Mouse (Mus musculus): ENCODE data around the gene Ctnnbl1.

Gene Ctnnbl1

DNA sequence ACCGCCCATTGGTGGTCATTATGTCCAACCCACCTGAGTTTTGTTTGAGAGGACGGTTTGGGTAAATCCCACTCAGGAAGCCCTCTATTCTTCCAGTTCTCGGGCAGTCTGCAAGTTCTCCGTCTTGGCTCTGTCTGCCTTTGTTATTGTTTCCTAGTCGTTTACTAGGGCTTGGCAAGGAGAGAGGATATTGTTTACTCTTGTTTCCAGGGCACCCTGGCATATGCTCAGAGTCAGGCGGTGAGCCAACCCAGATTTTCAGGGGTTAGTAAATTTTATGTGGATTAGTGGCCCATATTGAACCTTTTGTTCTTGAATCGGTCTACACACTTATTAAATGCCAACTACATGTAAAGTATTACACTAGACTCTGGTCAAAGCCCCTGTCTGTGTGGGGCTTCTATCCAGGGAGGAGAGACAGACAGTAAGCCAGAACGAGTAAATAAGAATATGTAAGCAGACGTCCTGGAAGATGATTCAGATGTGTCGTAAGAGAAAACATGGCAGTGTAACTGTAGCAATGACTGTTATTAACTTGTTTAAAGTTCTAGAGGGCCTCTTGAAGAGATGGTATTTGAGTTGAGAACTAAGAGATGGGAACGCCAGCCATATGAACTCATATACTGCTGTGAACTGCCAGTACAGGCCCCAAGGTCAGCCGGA is 13.9 kb downstream of the Ctnnbl1 start:
- DNase-seq (ENCODE audit: low spot score in 2 of 2), result no peak

DNA sequence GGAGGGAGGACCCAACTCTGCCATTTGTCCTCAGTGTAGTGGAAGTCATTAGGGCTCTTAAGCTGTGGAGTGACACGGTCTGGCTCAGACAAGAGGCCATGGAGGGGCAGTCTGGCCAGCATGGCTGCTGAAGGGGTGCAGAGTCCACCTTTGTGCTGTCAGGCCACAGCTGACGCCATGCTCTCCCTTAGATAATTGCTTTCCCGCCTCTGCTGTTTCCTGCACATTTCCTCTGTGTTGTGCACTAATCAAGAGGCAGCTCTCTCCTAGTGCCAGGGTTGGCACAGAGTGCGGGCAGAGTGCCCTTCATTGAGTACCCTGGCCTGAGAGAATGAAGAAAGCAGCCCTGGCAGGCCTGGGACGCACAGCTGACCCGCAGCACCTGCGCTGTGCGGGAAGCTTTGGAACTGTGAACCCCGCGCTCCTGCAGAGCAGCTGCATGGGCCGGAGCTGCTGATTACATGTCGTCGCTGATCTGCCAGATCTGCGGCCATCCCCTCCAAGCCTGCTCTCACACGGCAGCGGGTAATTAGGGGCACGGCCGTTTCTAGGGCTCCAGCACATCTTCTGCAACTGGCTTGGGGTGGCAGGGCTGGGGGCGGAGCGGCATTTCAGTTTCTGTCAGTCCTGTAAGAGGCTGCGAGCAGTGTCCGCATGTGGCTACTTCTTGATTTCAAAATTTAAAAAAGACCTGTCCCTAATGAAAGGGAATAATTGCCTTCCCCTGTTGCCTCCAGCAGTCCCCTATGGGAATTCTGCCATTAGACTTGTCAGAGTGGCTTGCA is 14.6 kb downstream of the Ctnnbl1 start:
- no peak for DNase-seq (ENCODE audit: low spot score in 2 of 2)

DNA sequence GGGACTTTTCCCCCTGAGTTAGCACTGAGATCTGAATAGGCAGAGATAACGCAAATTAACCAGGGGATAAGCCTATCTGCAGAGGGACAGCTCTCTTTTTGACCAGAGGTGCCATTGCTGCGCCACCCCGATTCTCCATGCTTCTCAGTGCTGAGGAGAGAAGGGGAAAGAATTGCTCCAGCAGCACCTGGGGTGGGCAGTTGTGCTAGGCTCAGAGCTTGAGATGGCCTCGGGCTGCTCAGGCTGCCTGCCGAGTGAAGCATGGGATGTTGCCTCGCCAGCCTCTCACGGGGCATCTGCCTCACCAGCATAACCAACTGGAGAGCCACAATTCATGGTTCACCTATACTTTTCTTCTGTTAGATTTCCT is 15.2 kb downstream of the Ctnnbl1 start:
- no peak for DNase-seq (ENCODE audit: low spot score in 2 of 2)

DNA sequence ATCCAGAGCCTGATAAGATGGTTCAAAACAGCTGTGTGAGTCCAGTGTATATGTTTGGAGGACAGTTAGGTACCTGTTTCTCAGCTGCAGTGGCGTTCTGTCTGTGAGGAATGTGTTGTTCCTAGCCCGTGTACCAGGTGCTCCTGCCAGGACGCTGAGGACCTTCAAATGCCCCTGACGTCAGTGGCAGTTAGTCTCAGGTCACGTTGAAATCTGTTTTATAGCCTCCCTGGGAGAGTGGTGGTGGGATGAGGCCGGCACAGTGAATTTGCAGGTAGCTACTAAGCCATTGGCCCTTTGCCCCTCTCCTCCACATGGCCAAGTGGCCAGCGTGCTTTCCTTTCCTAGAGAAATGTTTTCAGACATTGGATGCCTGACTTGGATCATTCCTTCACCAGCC is 18.6 kb downstream of the Ctnnbl1 start:
- no peak for DNase-seq (ENCODE audit: low spot score in 2 of 2)

DNA sequence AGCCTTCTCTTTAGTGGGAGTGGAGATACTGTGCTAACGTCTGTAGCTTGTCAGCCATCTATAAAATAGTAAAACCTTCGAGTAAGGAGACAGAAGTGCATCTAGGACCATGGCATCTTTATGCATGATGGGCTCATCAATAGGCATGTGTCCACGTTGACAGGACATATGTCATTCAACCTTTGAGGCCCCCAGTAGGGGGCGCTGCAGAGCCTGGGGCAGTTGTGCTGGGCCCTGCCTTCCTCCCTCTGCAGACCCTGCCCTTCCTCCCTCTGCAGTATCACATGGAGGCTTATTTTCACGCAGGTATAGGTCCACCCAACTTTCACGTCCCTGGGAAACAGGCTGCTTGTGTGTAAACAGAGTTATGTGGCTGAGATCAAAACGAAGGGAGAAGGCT is 19.0 kb downstream of the Ctnnbl1 start:
- no peak for DNase-seq (ENCODE audit: low spot score in 2 of 2)

DNA sequence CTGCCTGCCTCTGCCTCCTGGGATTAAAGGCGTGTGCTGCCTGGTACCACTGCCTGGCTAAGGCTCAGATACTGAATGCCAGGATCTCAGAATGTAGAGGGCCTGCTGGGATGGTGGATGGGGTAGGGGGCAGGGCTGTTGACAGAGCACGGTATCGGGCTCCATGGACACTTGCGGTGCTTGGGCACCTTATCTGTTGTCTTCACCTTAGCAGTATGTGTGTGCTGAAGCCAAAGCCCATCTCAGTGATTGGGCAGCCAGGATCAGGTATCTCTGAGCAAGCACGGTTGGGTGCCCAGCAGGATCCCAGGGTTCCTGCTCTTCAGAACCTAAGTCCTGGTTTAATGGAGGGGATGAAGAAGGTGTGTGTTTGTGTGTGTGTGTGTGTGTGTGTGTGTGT is 21.2 kb downstream of the Ctnnbl1 start:
- no peak for DNase-seq (ENCODE audit: low spot score in 2 of 2)

DNA sequence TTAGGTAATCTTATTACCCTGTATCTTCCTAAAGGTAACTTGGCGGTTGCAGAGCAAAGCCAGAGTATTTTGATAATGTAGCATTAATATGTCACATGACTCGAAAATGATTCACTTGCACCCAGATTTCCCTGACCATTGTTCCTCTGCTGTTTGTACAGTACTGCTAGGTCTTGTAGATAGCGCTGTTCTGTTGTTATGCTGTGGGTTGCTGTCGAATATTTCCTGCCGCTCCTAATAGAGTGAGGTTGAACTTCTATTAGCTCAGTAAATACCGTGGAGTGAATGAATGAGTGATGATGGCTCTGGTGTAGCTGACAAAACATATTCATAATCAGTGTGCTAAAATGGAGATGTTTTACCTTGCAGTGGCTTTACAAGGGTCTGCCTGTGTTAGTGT is 22.5 kb downstream of the Ctnnbl1 start:
- DNase-seq (ENCODE audit: low spot score in 2 of 2), result no peak

DNA sequence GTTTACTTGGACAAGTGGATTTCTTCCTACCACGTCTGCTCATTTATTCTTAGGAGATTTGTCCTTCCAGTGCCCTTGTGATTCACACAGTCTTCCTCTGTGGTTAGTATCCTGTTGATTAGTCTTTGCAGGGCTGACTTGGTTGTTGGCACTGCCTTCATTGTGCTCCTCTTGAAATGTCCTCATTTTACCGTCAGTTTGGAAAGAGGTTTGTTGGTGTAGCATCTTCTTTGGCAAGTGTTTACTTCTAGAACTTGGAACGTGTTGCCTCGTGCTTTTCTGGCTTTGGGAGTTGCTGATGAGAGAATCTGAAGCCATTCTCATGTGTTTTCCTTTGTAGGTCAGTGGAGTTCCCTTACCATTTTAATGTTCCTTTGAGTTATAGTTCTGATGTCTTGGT is 25.7 kb downstream of the Ctnnbl1 start:
- no peak for DNase-seq (ENCODE audit: low spot score in 2 of 2)

DNA sequence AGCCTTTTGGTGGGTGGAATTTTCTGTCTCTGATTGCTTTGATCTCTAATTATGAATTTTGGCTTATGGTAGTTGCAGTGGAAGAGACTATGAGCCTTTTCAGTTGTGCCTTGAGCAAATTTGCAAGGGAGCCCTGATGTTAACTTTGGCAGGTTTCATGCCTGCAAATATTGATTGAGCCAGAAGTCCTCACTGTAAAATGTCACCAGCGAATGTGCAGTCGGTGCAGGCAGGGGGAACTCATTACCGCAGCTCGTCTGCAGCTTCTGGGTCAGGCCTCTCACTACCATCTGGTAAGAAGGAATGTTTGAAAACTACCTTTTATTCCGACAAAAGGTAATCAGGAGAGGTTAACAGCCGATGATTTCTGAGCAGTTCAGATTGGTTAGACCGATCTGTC is 29.4 kb downstream of the Ctnnbl1 start:
- DNase-seq (ENCODE audit: low spot score in 2 of 2), result no peak

DNA sequence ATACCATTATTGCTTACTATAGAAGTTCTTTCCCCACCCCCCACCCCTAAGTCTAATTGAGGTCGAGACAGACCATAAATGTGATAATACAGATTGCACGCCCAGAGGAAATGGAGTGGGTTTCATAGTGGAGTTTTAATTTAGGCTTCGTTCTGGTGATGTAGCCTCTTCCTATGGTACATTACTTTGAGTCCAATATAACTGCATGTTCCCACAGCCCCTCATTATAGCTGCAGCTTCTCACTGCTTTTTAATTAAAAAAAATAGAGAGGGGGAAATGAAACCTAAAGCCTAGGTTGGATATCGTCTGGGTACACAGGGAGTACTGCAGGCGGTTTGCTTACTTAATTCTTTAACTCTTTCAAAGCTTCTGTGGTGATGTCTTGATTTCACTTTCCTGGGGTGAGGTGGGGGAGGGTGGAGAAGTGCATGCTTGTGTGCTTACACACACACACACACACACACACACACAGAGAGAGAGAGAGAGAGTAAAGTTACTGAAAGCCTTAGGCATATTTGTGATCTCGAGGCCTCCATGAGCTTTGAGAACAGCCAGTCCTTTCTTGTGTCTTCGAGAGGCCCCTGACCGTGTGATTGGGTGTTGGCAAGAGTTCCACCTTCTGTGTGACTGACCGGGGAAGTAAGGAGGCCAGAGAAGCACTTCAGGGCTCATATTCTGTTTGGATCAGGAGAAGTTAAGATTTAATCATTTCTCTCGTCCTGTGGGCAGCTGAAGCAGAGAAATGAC is 31.7 kb downstream of the Ctnnbl1 start:
- DNase-seq (ENCODE audit: low spot score in 2 of 2), result no peak

DNA sequence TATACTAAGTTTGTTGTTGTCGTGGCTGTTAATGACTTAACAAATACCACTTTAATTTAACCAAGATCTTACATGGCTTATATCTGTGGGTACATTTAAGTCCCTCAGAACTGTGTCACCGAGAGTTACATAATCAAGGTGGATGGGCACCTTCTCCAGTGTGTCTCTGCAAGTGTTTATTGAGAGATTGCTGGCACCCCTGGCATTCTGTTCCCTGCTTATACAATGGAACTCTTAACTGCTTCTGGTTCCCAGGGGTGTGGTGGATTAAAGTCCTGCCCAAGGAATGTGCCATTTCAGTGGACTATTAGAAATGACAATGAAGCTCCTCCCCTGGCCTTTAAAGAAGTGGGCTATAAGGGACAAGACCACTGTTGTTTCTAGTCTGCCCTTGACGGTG is 33.6 kb downstream of the Ctnnbl1 start:
- no peak for DNase-seq (ENCODE audit: low spot score in 2 of 2)

DNA sequence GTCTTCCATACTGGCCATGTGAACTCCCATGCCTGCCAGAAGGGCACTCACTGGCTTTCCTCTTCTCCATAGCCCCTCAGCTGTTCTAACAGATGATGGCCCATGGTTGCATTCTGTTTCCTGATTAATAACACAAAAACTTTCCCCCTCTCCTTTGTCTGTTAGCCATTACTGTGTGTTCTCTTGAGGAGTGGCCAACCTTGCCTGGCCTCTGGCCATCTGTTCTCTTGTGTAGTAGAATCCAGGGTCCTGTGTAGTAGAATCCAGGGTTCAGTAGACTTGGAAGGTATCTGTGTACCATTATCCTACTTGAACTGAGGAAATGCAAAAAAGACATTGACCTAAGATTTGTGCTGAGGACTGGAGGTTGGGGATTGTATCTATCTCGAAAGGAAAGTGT is 36.5 kb downstream of the Ctnnbl1 start:
- no peak for DNase-seq (ENCODE audit: low spot score in 2 of 2)

DNA sequence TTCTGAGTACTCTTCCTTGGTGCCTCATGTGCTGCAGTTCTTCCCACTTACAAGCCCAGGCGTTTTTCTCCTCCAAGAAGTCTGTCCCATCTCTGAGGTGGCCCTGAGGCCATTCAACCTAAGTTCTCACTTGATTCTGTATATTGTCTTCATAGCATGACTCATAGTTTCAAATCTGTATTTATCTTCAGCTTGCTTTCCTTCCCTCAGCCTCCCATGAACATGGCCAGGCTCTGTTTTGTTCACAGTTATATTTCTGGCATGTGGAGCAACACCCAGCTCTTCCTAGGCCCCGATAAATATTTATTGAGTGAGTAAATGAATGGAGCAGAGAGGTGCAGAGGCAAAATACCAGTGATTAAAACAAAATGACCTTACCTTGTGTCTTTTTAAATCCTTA is 38.8 kb downstream of the Ctnnbl1 start:
- no peak for DNase-seq (ENCODE audit: low spot score in 2 of 2)

DNA sequence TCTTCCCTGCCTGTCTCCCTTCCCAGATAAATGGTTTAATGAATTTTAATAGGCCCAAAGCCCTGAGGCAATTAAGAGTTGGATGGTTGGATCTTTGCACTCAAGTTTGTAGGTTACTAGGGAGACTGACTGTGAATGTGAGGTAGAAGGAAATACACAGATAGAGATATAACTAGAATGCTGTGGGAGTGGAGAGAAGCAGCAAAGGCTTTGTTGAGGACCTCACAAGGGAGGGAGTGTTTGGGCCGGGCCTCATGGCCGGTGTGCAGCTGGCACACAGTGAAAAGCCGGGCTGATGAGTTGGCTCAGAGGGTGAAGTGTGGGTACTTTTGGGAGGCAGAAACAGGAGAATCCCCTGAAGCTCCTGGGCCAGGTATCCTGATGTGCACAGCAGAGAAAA is 43.8 kb downstream of the Ctnnbl1 start:
- DNase-seq (ENCODE audit: low spot score in 2 of 2), result no peak

DNA sequence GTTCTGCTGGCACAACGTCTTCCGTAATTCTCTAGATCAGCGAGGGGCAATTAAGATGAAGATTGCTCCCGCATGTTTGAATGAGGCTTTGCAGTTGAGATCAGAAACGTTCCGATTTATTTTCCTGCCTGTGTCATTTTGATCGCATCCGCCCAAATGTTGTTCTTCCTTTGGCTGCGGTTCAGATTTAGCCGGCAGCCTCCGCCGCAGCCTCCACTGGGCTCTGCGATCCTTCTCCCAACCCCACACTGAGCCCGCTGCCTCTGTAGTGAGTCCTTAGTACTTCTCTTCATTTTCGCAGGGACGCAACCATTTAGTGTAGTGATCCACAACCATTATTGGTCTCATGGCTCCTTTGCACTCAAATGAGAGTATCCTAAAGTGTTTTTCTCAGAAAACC is 46.0 kb downstream of the Ctnnbl1 start:
- DNase-seq (ENCODE audit: low spot score in 2 of 2), result no peak

DNA sequence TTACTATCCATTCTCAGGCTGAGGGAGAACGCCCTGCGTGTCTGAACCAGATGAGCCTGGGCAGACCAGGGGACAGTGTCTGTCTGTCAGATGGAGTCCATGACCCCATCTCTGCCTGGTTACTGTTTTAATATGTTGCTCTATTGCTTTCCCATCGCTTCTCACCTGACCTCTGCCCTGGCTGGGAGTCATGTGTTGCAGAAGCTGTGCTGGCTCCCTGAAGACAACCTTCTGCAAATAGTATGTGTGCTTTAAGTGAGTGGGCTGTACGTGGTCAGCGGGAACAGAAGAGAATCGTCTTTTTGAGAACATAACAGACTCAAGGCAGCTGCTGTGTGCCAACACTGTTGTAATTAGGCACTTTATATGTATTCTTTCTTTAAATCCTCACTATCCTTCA is 47.0 kb downstream of the Ctnnbl1 start:
- DNase-seq (ENCODE audit: low spot score in 2 of 2), result no peak

DNA sequence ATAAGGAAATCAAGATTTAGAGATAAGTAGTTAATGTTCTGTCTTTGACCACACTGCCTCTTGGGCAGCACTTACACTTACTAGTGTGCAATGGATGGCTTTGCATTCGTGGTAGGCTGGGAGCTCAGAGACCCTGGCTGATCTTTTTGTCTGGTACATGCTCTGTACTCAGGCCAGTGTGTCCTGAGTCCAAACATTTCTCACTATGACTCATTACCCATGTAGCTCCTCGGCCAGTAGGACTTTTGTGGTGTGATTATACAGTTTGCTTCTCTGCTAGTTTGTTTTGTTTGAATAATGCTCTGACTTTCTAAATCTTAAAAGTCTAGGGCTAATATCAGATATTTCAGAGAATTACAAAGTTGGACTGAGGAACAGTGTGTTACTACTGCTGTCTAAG is 47.4 kb downstream of the Ctnnbl1 start:
- no peak for DNase-seq (ENCODE audit: low spot score in 2 of 2)

DNA sequence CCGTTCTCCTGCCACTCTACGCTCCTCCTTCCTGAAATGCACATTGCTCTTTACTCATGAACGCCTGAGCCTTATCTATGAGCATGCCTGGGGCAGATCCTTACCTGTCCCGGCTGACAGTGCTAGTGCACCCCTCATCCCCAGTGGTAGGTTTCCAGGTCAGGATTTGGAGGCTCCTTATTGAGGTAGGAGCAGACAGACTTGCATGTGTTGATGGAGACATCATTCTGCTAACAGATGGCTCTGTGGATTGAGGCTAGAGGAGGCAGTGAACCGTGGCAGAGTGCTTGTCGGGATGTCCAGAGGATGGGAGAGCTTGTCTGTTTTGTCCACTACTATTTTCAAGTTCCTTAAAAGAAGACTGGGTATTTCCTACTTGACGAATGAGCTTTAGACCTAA is 52.0 kb downstream of the Ctnnbl1 start:
- DNase-seq (ENCODE audit: low spot score in 2 of 2), result no peak

DNA sequence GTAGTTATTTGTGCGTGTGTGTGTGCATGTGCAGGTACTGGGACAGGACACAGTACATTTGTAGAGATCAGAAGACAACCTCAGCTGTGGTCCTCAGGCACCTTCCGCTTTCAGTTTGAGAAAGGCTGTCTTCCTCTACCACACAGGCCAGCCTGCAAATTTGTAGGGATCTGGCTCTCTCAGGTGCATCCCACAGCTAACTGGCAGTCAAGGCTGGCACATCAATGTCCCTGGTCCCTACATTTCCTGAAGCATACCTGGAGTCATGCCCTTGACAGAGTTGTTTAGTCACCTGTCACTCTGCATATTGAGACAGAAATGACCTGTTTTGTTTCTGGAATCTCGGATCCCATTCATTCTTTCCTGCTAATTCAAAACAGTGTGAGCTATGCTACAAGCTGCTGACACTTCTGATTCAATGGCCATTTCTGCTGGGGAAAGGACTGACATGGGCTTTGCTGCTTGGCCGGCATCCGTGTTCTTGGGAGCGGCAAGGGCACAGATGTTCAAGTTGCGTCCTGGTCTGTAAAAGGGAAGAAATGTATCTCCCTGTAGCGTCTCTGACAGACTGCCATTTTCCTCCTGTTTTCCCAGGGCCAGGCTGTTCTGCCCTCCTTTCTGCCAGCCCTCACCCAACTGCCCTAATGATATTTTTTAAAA is 53.8 kb downstream of the Ctnnbl1 start:
- no peak for DNase-seq (ENCODE audit: low spot score in 2 of 2)

DNA sequence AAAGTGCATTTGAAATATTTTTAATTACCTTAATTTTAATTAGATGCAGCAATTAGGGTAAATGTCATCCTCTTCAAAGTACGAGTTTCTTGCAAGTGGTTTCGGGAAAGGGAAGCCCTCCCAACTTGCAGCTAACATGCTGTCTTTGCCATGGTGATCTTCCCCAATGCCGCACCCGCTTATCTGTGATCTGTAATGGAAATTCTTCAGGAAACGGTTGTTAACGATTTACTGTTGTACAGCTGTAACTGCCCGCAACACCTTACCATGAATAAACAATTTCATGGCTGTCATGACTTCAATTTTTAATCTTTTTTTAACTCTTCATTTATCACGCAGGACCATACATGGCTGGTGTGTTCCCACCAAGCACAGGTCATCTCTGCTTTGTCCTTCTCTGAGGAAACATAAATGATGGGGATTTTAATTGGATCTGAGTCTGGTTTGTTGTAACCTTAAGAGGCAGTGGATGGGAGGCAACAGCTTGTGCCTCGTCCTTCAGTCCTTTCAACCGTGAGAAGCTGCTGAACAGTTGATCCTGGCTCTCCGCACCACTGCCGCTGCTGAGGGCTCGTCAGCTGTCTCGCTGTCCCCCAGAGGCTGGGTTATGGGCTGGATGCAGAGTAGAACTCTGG is 54.4 kb downstream of the Ctnnbl1 start:
- no peak for DNase-seq (ENCODE audit: low spot score in 2 of 2)

DNA sequence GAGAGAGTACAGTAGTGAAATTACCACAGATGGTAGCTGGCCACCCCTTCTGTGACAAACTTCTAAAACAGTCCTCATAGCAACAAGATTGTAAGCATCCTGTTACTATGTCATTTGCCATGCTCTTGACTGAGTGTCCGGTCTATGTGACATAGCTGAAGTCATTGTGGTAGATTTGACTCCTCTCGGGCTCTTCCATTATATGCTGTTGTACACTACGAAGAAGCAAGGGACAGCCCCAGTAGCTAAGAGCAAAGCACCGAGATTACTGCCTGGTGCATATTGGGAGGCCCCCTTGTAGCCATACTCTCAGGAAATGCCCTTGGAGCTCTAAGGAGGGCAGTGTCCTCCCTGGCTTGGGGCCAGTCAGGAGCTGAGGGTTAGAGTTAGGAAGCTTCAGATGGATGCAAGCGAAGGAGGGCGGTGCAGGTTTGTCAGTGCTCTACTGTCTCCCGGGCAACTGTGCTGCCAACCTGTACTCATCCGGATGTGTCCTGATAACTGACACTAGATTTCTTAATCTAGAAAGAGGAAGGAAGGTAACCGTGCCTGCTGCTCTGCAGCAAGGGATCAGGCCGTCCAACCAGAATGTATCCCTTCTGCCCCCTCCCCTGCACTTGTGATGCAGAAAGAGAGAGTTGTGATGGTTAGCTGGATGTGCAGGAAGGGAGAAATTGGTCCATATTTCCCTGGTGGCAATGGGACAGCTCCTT is 55.8 kb downstream of the Ctnnbl1 start:
- no peak for DNase-seq (ENCODE audit: low spot score in 2 of 2)
